Mouse (Mus musculus): ENCODE measurements at regions not wholly inside any gene's neighbourhood (a gene's known extent, or its start where the extent isn't known, plus 50 kb on each side); places are given as distances from the start of the nearest gene placed in this dataset.
"Not testable (repeated sequence)": the region's sequence is repeated elsewhere in the genome, so short reads cannot be mapped to it uniquely, and the experiment has no call there.

DNA sequence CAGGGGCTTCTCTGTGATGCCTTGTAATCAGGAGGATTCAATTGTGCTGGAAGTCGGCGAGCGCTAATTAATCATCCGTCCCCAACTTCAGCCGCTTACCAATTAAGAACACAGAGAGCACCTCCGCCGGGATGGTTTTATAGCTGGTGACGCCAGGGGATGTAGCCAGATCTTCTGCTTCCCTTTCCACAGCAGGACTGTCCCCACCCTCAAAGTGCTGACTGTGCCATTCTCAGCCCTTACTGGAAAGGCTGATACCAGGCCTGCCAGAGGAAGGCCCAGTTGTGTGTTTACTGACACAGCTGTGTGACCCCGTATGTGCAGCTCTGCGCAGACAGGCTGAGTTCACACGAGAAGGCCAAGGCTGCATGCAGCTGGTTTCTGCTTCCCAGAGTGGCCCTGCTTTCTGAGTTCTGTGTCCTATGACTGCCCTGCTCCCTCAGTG, 59.9 kb upstream of the Bend4 start:
- no peak for DNase-seq

DNA sequence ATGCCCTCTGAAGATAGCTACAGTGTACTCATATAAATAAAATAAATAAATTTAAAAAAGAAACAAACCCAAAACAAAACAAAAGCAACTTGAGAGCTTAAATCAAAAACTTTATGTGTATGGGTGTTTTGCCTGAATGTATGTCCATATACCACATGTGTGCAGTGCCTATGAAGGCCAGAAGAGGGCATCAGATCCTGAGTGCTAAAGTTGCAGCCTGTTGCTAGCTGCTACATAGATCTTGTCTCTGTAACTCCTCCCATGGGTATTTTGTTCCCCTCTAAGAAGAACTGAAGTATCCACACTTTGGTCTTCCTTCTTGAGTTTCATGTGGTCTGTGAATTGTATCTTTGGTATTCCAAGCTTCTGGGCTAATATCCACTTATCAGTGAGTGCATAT, 62.6 kb upstream of the Bend4 start:
- DNase-seq = not testable (repeated sequence)

DNA sequence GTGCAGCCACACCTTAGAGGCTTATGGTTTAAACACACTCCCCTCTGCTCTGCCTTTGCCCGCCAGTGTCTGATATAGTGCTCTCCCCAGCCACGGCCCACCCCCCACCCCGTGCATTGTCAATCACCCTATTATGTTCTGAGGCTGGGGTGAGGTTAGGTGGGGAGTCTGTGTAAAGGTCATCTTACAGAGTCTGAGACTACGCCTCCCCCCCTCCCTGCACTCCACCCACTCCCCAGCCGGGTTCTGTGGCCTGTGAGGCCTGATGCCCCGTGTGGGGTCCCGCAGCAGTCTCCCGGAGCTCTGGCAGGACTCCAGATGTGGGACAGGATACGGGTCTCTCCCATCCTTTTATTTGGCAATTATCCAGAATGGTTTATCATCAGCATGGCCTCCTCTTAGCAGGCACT, 64.8 kb upstream of the Bend4 start:
- DNase-seq = no peak

DNA sequence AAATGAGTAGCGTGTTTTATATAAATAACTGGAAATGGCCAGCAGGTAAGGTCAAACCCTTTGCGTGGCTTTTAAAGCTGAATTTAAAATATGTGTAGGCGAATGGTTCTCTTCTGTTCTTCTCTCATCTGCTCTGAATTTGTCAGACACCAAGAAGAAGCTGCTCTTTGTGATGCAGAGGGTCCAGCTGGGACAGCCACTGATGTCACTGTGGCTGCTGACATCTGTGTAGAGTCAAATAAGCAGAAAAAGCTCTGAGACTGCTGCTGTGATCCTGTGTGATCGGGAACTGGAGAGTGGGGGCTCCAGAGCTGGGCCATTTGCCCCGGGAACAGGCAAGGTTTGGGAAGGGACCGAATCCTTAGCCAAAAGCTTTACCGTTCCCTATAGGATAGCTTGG, 68.6 kb upstream of the Bend4 start:
- DNase-seq = no peak

DNA sequence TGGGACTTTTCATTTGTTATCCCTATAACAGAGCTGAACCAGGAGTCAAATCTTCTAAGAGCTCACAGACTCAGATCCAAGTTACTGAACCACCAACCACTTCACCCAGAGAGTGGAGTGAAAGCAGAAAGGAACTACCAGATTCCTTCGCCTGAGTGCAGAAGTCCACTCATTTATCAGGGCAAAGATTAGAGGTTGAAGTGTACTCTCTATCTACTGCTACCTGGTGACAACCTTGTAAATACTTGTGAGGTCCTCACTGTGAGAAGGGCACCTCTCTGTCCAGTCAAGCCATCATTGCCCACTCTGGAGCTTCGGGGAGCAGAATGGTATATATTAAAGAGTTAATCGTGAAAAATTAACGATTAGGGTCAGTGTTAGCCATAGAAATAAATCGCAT, 87.4 kb upstream of the Shisa3 start:
- DNase-seq = no peak

DNA sequence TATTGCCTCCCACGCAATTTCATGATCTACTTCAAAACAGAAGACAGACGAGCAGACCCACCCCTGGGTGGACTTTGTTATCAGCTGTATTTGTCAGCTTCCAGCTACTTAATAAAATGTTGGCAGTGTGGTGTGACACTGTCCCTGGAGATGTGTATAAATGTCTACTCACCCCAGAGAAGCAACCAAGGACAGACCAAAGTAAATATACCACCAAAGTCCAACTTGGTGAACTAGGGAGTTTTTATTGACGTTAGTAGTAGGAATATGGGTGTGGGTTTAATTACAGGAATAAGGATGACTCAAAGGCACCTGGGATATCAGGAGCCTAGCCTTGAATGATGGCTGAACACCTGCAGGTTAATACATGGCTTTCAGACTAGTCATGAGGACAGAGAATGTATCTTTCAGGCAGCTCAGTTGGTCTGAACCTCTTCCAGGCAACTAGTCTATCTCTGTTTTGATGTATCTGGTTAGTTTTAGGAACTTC, 86.2 kb upstream of the Shisa3 start:
- DNase-seq = no peak

DNA sequence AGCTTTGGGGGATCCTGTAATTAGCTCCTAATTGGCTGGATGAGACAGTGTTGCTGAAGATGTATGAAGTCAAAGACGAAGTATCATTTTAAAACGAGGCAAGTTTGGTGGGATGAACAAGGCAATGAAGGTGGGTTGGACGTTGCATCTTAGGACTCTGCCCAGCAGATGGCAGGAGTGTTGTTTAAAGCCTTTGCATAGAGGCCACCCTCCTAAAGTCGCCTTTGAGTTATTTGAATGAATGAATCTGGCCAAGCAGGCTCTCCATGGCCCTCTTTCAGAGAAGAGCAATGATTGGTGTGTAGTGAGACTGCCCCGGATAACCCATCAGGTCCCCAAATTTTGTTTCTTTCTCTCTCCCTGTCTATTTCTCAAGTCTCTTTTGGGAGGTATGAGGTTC, 77.5 kb upstream of the Shisa3 start:
- no peak for DNase-seq

DNA sequence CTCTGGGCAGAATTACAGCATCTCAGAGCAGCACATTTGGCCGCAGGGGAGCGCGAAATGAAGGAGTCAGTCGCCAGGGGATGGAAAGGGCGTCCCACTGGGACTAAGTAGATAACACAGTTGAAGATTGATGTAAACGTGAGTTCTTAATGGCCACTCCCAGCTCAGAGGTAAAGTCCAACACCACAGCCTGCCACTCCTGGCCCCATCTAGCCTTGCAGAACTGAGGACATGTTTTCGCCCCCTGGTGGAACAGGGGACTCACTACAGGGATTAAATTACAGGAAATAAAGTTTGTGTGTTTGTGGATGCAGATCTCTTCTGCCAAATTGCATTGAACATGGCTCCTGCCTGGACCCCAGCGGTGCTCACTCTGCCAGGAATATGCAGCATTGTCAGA, 76.7 kb upstream of the Shisa3 start:
- DNase-seq = no peak

DNA sequence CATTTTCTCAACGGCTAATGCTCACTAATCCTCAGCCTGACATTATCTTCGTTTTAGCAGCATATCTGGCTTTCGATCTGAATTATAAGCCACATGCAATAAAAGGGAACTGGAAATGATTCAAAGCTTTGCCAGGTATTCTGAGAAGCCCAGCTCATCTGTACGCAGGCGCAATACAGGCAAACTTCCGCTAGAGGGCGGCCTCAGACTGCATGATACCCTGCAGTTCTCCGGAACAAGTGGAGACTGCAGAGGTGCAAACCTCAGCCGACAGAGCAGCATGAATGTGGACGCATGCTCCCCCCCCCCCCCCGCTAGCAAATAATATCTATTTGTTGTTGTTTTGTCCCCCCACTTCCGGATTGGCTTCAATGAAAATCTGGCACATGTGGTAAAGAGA, 75.3 kb upstream of the Shisa3 start:
- peak; percentile 69 to 73 for DNase-seq

DNA sequence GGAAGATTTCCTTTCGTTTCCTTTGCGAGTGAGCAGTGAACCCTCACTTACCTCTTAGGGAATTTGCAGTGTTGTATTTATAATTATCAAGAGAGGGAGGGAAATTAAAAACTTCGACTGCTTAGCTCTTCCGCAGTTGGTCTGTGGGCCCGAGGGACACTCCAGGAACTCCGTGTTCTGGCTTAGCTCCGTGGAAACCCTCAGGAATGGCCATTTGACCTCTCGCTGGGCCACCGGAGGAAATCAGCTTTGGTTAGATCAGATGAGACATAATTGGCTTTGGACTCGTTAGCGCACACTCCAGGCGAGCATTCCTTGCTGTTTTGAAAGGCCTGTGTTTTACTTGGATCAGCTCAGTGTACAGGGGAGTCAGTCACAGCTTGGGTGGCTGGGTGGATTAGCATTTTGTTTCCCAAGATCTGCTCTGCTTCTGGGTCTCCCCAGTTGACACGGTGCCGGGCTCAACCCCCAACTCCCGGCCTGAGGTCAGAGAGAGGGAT, 74.9 kb upstream of the Shisa3 start:
- peak in 1 of 2 experiments; percentile 8 for DNase-seq

DNA sequence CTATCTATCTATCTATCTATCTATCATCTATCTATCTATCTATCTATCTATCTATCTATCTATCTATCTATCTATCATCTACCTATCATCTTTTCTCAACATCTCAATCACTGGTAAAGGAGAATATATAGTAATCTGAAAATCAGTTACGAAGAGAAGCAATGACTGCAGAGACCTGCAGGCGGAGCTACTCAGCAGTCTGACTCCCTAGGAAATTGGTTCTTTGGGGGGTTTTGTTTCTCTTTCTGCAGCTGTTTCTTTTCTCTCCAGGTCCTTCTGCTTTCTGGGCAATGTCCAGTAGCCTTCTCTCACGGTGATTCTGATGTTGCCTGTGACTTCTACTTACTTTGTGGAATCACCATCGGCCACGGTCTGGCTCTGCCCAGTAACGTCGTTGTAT, 73.6 kb upstream of the Shisa3 start:
- DNase-seq = no peak

DNA sequence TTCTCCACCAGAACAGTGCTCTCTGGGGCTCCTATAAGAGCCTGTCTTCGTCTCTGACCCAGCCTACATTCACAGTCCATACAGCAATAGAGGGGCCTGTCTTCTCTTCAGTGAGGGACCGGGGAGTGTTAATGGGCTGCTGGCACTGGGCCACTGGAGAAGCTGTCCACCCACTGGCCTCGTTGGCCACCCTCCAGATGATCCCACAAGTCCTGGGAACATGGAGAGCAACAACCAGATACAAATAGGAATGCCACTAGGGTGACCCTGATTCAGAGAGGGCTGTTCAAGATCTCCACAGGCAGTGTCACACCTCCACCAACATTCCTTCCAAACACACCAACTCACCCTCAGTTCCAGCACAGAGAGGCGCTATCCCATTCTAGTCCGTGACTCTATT, 69.7 kb upstream of the Shisa3 start:
- DNase-seq = no peak

DNA sequence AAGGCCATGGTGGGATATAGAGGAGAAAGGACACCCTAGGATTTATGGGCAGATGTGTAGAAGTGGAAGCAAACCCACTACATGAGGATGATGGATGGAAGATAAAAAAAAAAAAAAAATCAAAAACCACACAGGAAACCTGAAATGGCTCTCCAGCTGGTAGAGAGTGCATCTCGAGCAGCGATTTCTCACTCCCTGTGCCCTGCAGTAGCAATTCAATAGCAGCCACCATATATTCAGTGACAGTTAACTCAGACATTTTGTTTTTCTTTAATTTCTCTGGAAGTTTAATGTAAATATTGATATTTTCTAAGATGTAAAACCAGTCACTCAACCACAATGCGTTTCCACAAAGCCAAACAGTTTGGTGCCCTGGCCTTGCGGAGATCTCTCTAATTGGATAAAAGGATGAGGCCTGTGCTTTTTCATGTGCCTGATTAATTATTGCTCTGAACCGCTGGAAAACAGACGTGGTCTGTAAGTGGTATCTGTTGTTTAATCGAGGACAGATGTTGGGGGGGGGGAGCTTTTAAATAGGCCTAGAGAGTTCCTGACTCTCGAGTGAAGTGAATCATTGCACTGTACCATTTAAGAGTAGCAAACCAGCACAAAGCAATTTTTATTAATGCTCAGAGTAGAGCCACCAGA, 68.0 kb upstream of the Shisa3 start:
- no peak for DNase-seq

DNA sequence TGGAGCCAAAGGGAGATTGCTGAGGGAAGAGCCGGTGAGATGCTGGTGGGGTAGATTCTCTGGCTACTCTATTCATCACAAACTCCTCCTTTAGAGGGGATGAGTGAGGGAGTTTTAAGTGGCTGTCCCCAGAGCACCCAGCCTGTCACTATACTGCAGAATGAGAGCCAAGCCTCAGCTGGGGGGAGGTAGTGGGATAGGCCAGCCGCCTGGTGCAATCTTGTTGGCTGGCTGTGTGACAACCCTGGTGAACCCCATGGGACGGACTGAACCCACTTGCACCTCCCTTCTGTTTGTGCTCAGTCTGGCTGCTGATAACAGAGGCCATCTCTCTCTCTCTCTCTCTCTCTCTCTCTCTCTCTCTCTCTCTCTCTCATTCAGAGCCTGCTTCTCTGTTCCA, 65.8 kb upstream of the Shisa3 start:
- no peak for DNase-seq

DNA sequence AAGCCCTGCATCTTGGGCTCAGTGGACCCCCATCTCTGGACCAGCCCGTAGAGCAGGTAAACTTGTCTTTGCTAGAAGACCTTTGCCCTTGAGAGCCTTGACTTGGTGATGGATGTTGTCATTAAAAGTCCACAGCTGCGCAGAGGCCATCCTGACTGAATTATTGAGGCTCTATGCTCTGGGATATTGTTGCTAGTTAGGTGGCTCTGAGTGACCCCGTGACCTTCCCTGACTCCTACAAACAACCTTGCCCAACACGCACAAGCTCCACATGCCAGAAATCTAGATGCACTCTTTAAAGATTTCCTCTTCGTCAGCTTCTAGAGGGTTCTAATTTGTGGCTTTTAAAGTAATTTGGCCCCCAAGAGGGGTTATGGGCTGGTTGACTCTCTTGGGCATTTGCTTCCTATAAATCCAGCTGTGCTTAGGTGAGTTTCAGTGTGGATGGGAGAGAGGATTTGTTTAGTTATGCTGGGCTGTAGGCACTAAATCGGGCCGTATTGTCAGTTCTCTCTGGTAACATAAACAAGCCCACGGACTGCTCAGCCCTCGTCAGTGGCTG, 63.6 kb upstream of the Shisa3 start:
- no peak for DNase-seq

DNA sequence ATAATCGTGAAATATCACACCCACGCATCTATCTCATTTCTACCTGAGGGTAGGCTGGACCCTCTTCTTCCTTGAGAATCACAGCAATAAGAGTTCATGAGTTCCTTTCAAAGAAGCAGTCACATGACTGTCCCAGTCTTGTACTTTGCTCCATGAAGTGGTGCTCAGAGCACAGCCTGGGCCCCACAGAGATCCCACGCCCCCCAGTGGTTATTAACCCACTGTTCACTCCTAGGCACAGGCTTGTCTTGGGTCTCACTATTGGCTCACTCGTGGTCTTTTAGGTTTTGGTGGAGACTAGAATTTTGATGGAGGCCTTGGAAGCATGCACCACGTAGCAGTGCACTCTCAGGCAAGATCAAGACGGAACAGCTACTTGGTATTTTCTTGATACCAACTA, 57.4 kb upstream of the Shisa3 start:
- no peak for DNase-seq

DNA sequence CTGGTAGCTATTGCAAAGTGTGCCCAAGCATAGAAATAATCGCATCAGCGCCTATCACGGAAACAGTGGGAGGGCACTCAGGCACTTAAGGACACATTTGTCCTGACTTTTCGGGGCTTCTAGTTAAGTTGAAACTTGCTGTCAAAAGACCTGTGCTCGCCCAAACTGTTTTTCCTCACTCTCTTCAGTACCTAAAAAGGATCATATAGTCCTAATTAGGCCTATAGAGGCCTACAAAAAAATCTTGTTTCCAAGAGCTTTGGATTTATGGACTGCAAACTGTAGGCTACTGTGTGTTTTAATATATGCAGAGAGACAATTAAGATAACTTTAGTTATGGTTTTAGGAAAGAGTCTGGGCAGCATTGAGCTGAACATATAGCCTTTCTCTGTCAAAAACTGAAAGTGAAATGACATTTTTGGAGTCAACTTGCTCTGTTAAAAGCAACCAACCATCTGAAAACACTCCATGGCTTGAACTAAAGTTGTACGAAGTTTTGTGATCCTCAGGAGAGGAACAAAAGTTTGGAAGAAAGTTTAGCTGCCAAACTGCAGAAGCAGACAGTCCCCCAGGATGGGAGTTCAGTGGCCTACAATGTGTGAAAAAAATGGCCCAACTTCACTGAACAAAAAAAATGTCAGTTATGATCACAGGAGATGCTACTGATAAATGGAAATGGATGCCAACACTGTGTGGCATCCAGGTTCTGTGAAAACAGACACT, 55.9 kb upstream of the Shisa3 start:
- no peak for DNase-seq

DNA sequence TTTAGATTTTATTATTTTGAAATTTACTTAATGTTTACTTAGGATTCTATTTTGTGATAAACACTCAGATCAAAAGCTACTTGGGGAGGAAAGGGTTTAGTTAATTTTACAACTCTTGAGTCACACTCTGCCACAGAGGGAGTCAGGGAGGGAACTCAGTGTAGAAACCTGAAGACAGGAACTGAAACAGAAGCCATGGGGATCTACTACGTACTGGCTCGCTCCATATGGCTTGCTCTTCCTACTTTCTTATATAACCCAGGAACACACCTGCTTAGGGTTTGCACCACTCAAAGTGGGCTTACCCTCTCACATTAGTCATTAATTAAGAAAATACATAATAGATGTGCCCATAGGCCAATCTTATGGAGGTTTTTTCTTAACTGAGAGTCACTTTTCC, 54.8 kb upstream of the Shisa3 start:
- no peak for DNase-seq
